ENCODE assay signal across 10 mouse cellular contexts in the genomic region with DNA sequence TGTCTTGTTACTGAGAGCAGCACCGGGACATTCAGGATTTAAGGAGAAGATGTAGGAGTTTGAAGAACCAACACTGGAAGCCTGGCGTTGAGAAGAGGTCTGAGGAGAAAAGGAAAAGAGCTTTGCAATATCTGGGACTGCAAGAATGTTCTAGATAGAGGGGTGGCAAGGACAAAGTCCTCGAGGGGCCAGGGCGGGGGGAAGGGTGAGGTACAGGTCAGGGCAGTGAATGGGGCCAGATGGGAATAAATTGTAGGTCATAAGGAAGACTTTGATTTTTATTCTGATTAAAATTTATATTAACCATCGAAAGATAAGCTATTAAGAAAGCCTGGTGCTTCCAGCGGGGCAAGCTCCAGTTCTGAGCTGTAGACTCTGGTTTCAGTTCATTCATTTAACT. TPM values are rescaled to one million over a fixed set of nuclear protein-coding genes. Genes with fewer than 3 reads are reported as not detected.
"Had no signal": no experiment of that assay in that cellular context is flagged by ENCODE, and none has a peak within 500 bp of the region (broad histone marks: within the 10 kb centered on the region; RNA-seq: fewer than 3 reads in every experiment).

No protein-coding gene starts in this region.

- H3K9ac ChIP-seq: liver, embryonic 14.5 days; midbrain, embryonic 12.5 days; neural tube, embryonic 15.5 days had no signal

- H3K9me3 ChIP-seq: midbrain, embryonic 12.5 days; neural tube, embryonic 15.5 days had no signal

- H3K27ac ChIP-seq: liver, embryonic 14.5 days; midbrain, embryonic 12.5 days; neural tube, embryonic 15.5 days had no signal

- H3K4me3 ChIP-seq: midbrain, embryonic 12.5 days; neural tube, embryonic 15.5 days had no signal

- H3K4me2 ChIP-seq: midbrain, embryonic 12.5 days; neural tube, embryonic 15.5 days had no signal

- H3K36me3 ChIP-seq: midbrain, embryonic 12.5 days; neural tube, embryonic 15.5 days had no signal

- H3K4me1 ChIP-seq: midbrain, embryonic 12.5 days; neural tube, embryonic 15.5 days had no signal

- H3K27me3 ChIP-seq: neural tube, embryonic 15.5 days had no signal

- DNase-seq: kidney, postnatal 4 days; liver; lung, adult 18-20 months; right cerebral cortex, postnatal 25 days; thymus, postnatal 4 days had no signal

RNA-seq across cellular contexts. Expression of gene Trim72, which starts 0.7 kb away (rescaled TPM):
- polyA plus RNA-seq: midbrain, embryonic 12.5 days; midbrain, postnatal 0 days; neural tube, embryonic 11.5 days had no signal
